In the genomic region with DNA sequence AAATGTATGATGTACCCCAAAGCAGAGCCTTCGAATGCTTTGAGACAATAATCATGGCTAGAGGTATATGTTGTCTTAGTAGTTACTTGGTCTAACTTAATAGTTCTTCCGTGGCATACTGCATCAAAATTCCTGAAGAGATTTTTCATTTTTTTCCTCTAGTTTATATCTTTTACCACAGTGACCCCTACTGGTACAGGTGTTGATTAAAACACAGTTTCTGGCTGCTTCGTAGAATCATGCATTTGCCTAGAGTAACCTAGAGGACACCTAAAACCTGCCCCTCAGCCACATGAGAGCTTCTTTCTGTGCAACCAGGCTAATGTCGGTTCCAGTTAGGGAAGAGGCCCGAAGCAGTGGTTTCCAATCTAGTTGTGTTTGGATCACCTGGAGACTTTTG, we compare ENCODE assay signal across 10 mouse cellular contexts. TPM values are rescaled to one million over a fixed set of nuclear protein-coding genes. Genes with fewer than 3 reads are reported as not detected.
DNase-seq lines count a peak whose midpoint lies in the region; ATAC-seq and TF ChIP-seq lines count a peak whose summit lies in the region.
"Had no signal": no experiment of that assay in that cellular context is flagged by ENCODE, and none has a peak within 500 bp of the region (broad histone marks: within the 10 kb centered on the region; RNA-seq: fewer than 3 reads in every experiment).

No protein-coding gene starts in this region.

- no peak overlapping the region for H3K9ac ChIP-seq in liver, embryonic 14.5 days (replicated peaks)

- in situ Hi-C loops in Patski (cut with MboI; ENCODE audit: low pct_unique_long_range_greater_than_20kb): loop anchor here (5.0 to 25.0 kb wide), 2 partner anchors 331 to 531 kb away; no protein-coding TSS in a partner anchor

- no peak overlapping the region for H3K4me3 ChIP-seq in liver, embryonic 14.5 days (ENCODE audit: insufficient read depth in 1 of 2, low read depth in 2 of 2, low read length in 2 of 2)

- WGBS in liver, embryonic 14.5 days (ENCODE audit: insufficient replicate concordance): 56% methylated on average over 5 of the region's 5 CpGs

- TF ChIP-seq CTCF in liver, embryonic 14.5 days (IDR thresholded peaks at IDR 0.05; ENCODE audit: low read depth): peak; percentile 35; the same call in 1 of the 2 replicates
- peak; percentile 55 for TF ChIP-seq CTCF in Patski (IDR thresholded peaks at IDR 0.05)

- ATAC-seq in liver, embryonic 14.5 days (ENCODE audit: insufficient read depth): no peak
- no peak for ATAC-seq in Patski

- no peaks in the 10 kb centered on the region for H3K4me1 ChIP-seq in liver, embryonic 14.5 days (replicated peaks; ENCODE audit: control insufficient read depth in 2 of 2, insufficient read depth in 2 of 2, low read length in 1 of 2)

- peaks cover 4% of the 10 kb centered on the region for H3K36me3 ChIP-seq in liver, embryonic 14.5 days (replicated peaks; ENCODE audit: control insufficient read depth, insufficient read depth, low read depth)

- DNase-seq in gastrocnemius, adult 18-20 months (ENCODE audit: low spot score): peak; percentile 23
- DNase-seq in gastrocnemius, postnatal 14 days: no peak
- no peak for DNase-seq in liver, embryonic 14.5 days (ENCODE audit: low read depth in 3 of 3, low spot score in 3 of 3)
- DNase-seq in liver (no peak), Patski (ENCODE audit: low read depth, low spot score) (no peak)
- peak; percentile 70 for DNase-seq in naive thymus-derived CD4-positive, alpha-beta T cell, adult 2 months (ENCODE audit: low read depth)
- DNase-seq in urinary bladder, postnatal 14 days (ENCODE audit: low spot score): no peak
- DNase-seq in kidney, postnatal 10 days: no peak
- DNase-seq: lung, adult 2 months had no signal

- no peaks in the 10 kb centered on the region for H3K9me3 ChIP-seq in liver, embryonic 14.5 days (ENCODE audit: control insufficient read depth, low read length)

- CTCF ChIA-PET in Patski (lab: Charles Lee): no interaction called here

- H3K4me2 ChIP-seq in liver, embryonic 14.5 days (ENCODE audit: low read depth): no peak overlapping the region

- POLR2A ChIA-PET in Patski (lab: Charles Lee): no interaction called here

- no peak overlapping the region for H3K27ac ChIP-seq in liver, embryonic 14.5 days

- intact Hi-C loops in gastrocnemius, postnatal 14 days (cut with DNase I; ENCODE audit: low total_unique reads): no loop called here

- TF ChIP-seq EP300 in liver, embryonic 14.5 days (IDR thresholded peaks at IDR 0.05; ENCODE audit: low read depth): no peak

- no peaks in the 10 kb centered on the region for H3K27me3 ChIP-seq in liver, embryonic 14.5 days (ENCODE audit: control insufficient read depth, insufficient read depth, low read length)
- no peaks in the 10 kb centered on the region for H3K27me3 ChIP-seq in Patski

RNA-seq across cellular contexts. Expression of gene Srsf7, which starts 14.0 kb away (rescaled TPM):
- 10 to 100 TPM; 26.3 to 31.9 TPM for total RNA-seq in gastrocnemius, adult 18-20 months (2021)
- 10 to 100 TPM; 25.3 to 34.0 TPM for total RNA-seq in gastrocnemius, postnatal 14 days (2021)
- polyA plus RNA-seq in liver, embryonic 14.5 days (2012; rRNA removed): 89.9 and 146 TPM in 2 replicates
- 264 TPM in 2 replicates for polyA plus RNA-seq in liver, embryonic 14.5 days (2014; fragmentation: Nextera tagmentation; extraction: Ambion mirVana)
- polyA plus RNA-seq in Patski (2021): 192 TPM

RNA-seq across cellular contexts. Expression of gene Ttc39d, which starts 14.2 kb away (rescaled TPM):
- not detected for total RNA-seq in gastrocnemius, adult 18-20 months (2021)
- total RNA-seq in gastrocnemius, postnatal 14 days (2021): under 1 TPM in 1 of 2 experiments, not detected in 1; 0.16 TPM
- 0.02 and 0.04 TPM in 2 replicates for polyA plus RNA-seq in liver, embryonic 14.5 days (2012; rRNA removed)
- 0.13 TPM in 1 of 2 replicates, not detected in the other for polyA plus RNA-seq in liver, embryonic 14.5 days (2014; fragmentation: Nextera tagmentation; extraction: Ambion mirVana)
- 0.14 TPM for polyA plus RNA-seq in Patski (2021)
- total RNA-seq: heart, postnatal 25 days had no signal

RNA-seq across cellular contexts. Expression of gene Gemin6, which starts 31.2 kb away (rescaled TPM):
- total RNA-seq in gastrocnemius, adult 18-20 months (2021): 1 to 10 TPM; 7.1 to 7.8 TPM
- total RNA-seq in gastrocnemius, postnatal 14 days (2021): 1 to 10 TPM; 5.3 to 5.5 TPM
- 8.6 and 16.2 TPM in 2 replicates for polyA plus RNA-seq in liver, embryonic 14.5 days (2012; rRNA removed)
- polyA plus RNA-seq in liver, embryonic 14.5 days (2014; fragmentation: Nextera tagmentation; extraction: Ambion mirVana): 33.6 and 35.7 TPM in 2 replicates
- polyA plus RNA-seq in Patski (2021): 16.4 TPM

Comparison
In these comparisons a context has a peak if more than half of its experiments do, and no peak if none do; other contexts are left out.
1. DNase-seq: peak in gastrocnemius, adult 18-20 months (single experiment) and naive thymus-derived CD4-positive, alpha-beta T cell, adult 2 months (single experiment); none in gastrocnemius, postnatal 14 days (single experiment), liver, embryonic 14.5 days (0 of 3), liver (single experiment), Patski (single experiment), urinary bladder, postnatal 14 days (single experiment) and kidney, postnatal 10 days (single experiment).